Mouse (Mus musculus): Measurements from ENCODE around the gene Trpc4ap. TPM values are rescaled to one million over a fixed set of nuclear protein-coding genes. Genes with fewer than 3 reads are reported as not detected.

Gene Trpc4ap
- total RNA-seq, 2 experiments from 2014 or later: 85.8 to 90.9 TPM

Small RNA genes lying within 50 kb of the gene (microRNA-seq; reads per million reads assigned to microRNA genes)
- 365 to 1,134 reads per million in 2 experiments for gene Mir499

Other genes starting within 250 kb of the Trpc4ap start
- 10 to 100 TPM; 14.0 to 17.0 TPM for gene Ncoa6, start 218.5 kb downstream of the Trpc4ap start, total RNA-seq (2021)
- gene Acss2, start 174.4 kb downstream of the Trpc4ap start, total RNA-seq (2021): 10 to 100 TPM; 29.2 to 33.5 TPM
- gene Ggt7, start 174.1 kb downstream of the Trpc4ap start, total RNA-seq (2021): under 1 TPM; 0.82 to 0.86 TPM
- 1 to 10 TPM; 3.7 to 6.0 TPM for gene Gss, start 99.6 kb downstream of the Trpc4ap start, total RNA-seq (2021)
- gene Myh7b, start 81.2 kb downstream of the Trpc4ap start, total RNA-seq (2021): 1 to 10 TPM; 1.9 to 6.8 TPM
- gene Edem2, start 37.1 kb upstream of the Trpc4ap start, total RNA-seq (2021): 1 to 10 TPM; 3.7 to 4.2 TPM
- not detected for gene Gm17581, start 43.5 kb upstream of the Trpc4ap start, total RNA-seq (2021)
- 10 to 100 TPM; 10.6 to 10.9 TPM for gene Procr, start 58.7 kb upstream of the Trpc4ap start, total RNA-seq (2021)
- not detected for gene Mmp24, start 83.0 kb upstream of the Trpc4ap start, total RNA-seq (2021)
- gene BC029722, start 127.0 kb upstream of the Trpc4ap start, total RNA-seq (2021): 10 to 100 TPM; 22.3 to 23.2 TPM
- gene Eif6, start 134.5 kb upstream of the Trpc4ap start, total RNA-seq (2021): 10 to 100 TPM; 36.1 to 45.9 TPM
- not detected for gene Fam83c, start 142.5 kb upstream of the Trpc4ap start, total RNA-seq (2021)
- 100 to 1,000 TPM; 151 to 164 TPM for gene Uqcc1, start 237.9 kb upstream of the Trpc4ap start, total RNA-seq (2021)
- not detected for gene Gm15557, start 248.3 kb upstream of the Trpc4ap start, total RNA-seq (2021)